Mouse (Mus musculus): ENCODE measurements around the gene Abca17. TPM values are rescaled to one million over a fixed set of nuclear protein-coding genes. Genes with fewer than 3 reads are reported as not detected.

The Abca17 gene
- polyA plus RNA-seq, 1 experiment, result 0.86 TPM

DNA sequence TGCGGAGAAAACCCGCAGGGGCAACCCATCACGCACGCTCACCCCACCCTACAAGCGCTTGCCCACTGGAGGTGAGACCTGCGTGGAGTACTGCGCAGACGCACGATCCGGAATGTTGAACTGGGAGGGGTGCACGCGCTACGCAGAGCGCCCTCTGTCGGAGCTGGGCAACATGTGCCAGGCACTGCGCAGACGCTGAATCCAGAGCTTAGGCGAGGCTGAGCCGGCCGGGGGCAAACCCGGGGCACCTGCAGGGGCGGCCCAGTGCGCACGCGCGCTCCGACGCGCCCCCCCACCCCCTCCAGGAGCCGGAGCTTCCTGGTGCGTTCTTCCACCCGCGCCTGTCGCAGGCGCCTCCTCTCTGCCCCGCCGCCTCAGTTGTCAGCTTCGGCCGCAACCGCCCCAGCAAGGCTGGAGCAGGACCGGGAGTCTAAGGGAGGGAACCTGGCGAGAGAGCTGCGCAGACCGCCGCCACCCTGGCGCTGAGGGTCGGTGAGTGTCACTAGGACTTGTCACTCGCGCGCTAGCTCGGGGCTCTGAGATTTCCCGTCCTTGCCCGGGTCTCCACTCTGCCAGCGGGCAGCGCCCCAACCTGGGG lies 991 bp upstream of the Abca17 start, which contains the start of gene Abca3:
TSS of gene Abca3 (plus strand) at position 191 of the 598 bp plus-strand sequence.
- H3K27ac ChIP-seq (ENCODE audit: insufficient read depth, low read length), result peak within 1 kb of the TSS; percentile 15; the same call in 1 of the 2 replicates
- peaks cover 5% of the 10 kb centered on the region for H3K4me1 ChIP-seq (ENCODE audit: control insufficient read depth, insufficient read depth, low read length)
- H3K4me3 ChIP-seq (ENCODE audit: insufficient read depth, low read length), result peak within 1 kb of the TSS; percentile 63
- TF ChIP-seq CTCF (IDR thresholded peaks at IDR 0.05; ENCODE audit: extremely low read depth, insufficient read depth, low read length) (peak; percentile 93), POLR2A (IDR thresholded peaks at IDR 0.05; ENCODE audit: extremely low read depth, insufficient read depth, low read length) (peak; percentile 61; the same call in 1 of the 2 replicates)

- TF ChIP-seq CTCF (IDR thresholded peaks at IDR 0.05; ENCODE audit: extremely low read depth, insufficient read depth, low read length) (no peak), POLR2A (IDR thresholded peaks at IDR 0.05; ENCODE audit: extremely low read depth, insufficient read depth, low read length) (no peak)
Measured at GRCm38 (mm10) chr17:24349176-24349575, 1.7 kb downstream of the Abca17 start.

DNA sequence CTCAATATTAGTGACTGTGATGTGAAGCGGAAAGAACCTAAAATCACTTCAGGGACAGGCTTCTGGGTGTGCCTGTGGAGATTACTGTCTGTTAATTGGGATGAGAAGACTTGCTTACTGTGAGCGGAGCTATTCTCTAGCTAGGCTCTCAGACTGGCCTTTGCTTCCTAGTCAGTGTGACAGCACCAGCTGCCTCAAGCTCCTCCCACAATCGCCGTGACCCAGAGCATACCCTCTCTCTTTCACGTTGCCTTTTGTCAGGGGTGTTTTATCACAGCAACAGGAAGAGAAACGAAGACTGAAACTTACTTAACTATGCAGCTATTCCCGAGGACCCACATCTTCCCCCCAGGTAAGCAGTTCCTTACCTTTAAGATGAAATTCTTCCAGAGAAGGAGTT lies 4.0 kb downstream of the Abca17 start:
- Histone ChIP-seq H3K4me3 (ENCODE audit: insufficient read depth, low read length) (no peak overlapping the region), H3K27ac (ENCODE audit: insufficient read depth, low read length) (no peak overlapping the region), H3K4me1 (ENCODE audit: control insufficient read depth, insufficient read depth, low read length) (no peaks in the 10 kb centered on the region)
- no peak for TF ChIP-seq CTCF (IDR thresholded peaks at IDR 0.05; ENCODE audit: extremely low read depth, insufficient read depth, low read length)
- TF ChIP-seq POLR2A (IDR thresholded peaks at IDR 0.05; ENCODE audit: extremely low read depth, insufficient read depth, low read length), result no peak

More at GRCm38 (mm10) chr17:24349176-24349575, 1.7 kb downstream of the Abca17 start:
- Histone ChIP-seq H3K27ac (ENCODE audit: insufficient read depth, low read length) (no peak overlapping the region), H3K4me3 (ENCODE audit: insufficient read depth, low read length) (no peak overlapping the region), H3K4me1 (ENCODE audit: control insufficient read depth, insufficient read depth, low read length) (peaks cover 1% of the 10 kb centered on the region)

DNA sequence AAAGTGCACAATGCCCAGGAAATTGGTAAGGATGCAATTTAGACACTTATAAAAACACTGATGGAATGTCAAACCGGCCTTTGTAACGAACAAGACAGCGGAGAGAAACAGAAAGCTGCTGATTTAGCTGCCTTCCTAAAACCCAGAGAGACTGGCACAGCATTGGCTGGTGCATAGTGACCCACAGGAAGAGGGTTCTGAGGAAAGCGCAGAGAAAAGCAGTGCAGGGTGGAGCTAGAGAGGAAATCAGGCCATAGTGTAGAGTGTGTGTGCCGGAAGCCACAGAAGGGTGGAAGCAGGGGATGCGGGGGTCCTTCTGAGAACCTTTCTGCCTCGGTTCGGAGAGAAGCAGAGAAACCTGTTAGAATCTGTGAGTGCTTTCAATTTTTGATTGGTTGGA lies 6.2 kb downstream of the Abca17 start:
- Histone ChIP-seq H3K27ac (ENCODE audit: insufficient read depth, low read length) (no peak overlapping the region), H3K4me3 (ENCODE audit: insufficient read depth, low read length) (no peak overlapping the region), H3K4me1 (ENCODE audit: control insufficient read depth, insufficient read depth, low read length) (no peaks in the 10 kb centered on the region)
- TF ChIP-seq CTCF (IDR thresholded peaks at IDR 0.05; ENCODE audit: extremely low read depth, insufficient read depth, low read length), result no peak
- TF ChIP-seq POLR2A (IDR thresholded peaks at IDR 0.05; ENCODE audit: extremely low read depth, insufficient read depth, low read length), result no peak

DNA sequence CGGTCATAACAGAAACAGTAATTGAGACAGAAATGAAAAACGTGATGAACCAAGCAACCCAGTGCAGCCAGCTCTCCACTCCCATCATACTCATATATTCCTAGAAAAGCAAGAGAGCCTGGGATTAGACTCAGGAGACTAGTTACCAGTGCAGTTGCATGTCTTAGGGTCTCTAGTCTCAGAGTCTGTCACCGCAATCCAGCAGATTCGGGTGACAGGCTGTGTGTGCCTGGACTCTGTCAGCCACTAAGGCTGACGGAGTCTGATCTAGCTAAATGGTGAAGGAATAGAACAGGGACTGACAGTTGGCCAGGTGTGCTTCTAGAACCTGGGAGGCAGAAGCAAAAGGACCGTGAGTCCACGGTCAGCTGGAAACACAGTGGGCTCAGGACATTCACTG lies 23.2 kb downstream of the Abca17 start:
- no peak for TF ChIP-seq CTCF (IDR thresholded peaks at IDR 0.05; ENCODE audit: extremely low read depth, insufficient read depth, low read length)
- TF ChIP-seq POLR2A (IDR thresholded peaks at IDR 0.05; ENCODE audit: extremely low read depth, insufficient read depth, low read length), result no peak
- no peak overlapping the region for H3K27ac ChIP-seq (ENCODE audit: insufficient read depth, low read length)
- no peaks in the 10 kb centered on the region for H3K4me1 ChIP-seq (ENCODE audit: control insufficient read depth, insufficient read depth, low read length)
- H3K4me3 ChIP-seq (ENCODE audit: insufficient read depth, low read length), result no peak overlapping the region

DNA sequence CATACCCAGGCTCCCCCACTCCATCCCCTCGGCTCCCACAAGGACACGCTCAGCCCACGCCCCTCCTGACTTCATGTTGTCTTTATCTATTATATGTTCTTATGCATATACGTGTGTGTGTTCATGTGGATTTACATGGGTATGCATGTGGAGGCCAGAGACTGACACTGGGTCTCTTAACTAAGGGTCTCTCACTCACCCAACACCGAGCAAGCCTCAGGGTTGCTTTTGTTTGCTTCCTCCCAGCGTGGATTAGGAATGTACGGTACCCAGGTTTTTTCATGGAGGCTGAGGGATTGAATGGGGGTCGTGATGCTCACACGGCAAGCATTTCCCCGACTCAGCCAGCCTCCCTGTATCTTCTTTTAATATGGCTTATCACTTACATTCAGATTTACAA lies 25.8 kb downstream of the Abca17 start:
- no peak for TF ChIP-seq CTCF (IDR thresholded peaks at IDR 0.05; ENCODE audit: extremely low read depth, insufficient read depth, low read length)
- no peak for TF ChIP-seq POLR2A (IDR thresholded peaks at IDR 0.05; ENCODE audit: extremely low read depth, insufficient read depth, low read length)
- H3K4me1 ChIP-seq (ENCODE audit: control insufficient read depth, insufficient read depth, low read length), result no peaks in the 10 kb centered on the region
- no peak overlapping the region for H3K4me3 ChIP-seq (ENCODE audit: insufficient read depth, low read length)
- H3K27ac ChIP-seq (ENCODE audit: insufficient read depth, low read length), result no peak overlapping the region

DNA sequence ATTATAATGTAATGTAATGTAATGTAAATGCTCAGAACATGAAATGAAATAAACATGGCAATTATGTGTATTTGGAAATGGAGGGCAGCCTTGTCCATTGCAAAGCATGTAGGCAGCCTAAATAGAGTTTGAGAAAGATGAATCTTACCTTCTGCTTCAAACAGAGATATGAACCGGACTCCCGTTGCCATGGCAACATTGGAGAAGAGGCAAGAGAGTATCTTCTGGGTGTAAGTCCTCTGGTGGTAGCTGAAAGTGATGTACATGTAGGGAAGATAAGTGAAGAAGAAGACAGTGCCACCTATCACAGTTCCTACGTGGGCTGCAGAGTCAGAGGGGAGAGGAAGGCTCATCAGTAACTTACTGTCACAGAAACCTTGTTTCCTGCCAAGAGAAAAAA lies 30.0 kb downstream of the Abca17 start:
- H3K4me3 ChIP-seq (ENCODE audit: insufficient read depth, low read length), result no peak overlapping the region
- no peak overlapping the region for H3K27ac ChIP-seq (ENCODE audit: insufficient read depth, low read length)
- H3K4me1 ChIP-seq (ENCODE audit: control insufficient read depth, insufficient read depth, low read length), result no peaks in the 10 kb centered on the region
- no peak for TF ChIP-seq CTCF (IDR thresholded peaks at IDR 0.05; ENCODE audit: extremely low read depth, insufficient read depth, low read length)
- TF ChIP-seq POLR2A (IDR thresholded peaks at IDR 0.05; ENCODE audit: extremely low read depth, insufficient read depth, low read length), result no peak

- Histone ChIP-seq H3K4me1 (ENCODE audit: control insufficient read depth, insufficient read depth, low read length) (no peaks in the 10 kb centered on the region), H3K4me3 (ENCODE audit: insufficient read depth, low read length) (no peak overlapping the region), H3K27ac (ENCODE audit: insufficient read depth, low read length) (no peak overlapping the region)
- TF ChIP-seq CTCF (IDR thresholded peaks at IDR 0.05; ENCODE audit: extremely low read depth, insufficient read depth, low read length), result peak; percentile 62
- no peak for TF ChIP-seq POLR2A (IDR thresholded peaks at IDR 0.05; ENCODE audit: extremely low read depth, insufficient read depth, low read length)
Measured at GRCm38 (mm10) chr17:24307500-24307899, 43.4 kb downstream of the Abca17 start.

- Histone ChIP-seq H3K27ac (ENCODE audit: insufficient read depth, low read length) (no peak overlapping the region), H3K4me1 (ENCODE audit: control insufficient read depth, insufficient read depth, low read length) (no peaks in the 10 kb centered on the region), H3K4me3 (ENCODE audit: insufficient read depth, low read length) (no peak overlapping the region)
- TF ChIP-seq CTCF (IDR thresholded peaks at IDR 0.05; ENCODE audit: extremely low read depth, insufficient read depth, low read length), result no peak
- no peak for TF ChIP-seq POLR2A (IDR thresholded peaks at IDR 0.05; ENCODE audit: extremely low read depth, insufficient read depth, low read length)
Measured at GRCm38 (mm10) chr17:24300651-24301050, 50.2 kb downstream of the Abca17 start.

DNA sequence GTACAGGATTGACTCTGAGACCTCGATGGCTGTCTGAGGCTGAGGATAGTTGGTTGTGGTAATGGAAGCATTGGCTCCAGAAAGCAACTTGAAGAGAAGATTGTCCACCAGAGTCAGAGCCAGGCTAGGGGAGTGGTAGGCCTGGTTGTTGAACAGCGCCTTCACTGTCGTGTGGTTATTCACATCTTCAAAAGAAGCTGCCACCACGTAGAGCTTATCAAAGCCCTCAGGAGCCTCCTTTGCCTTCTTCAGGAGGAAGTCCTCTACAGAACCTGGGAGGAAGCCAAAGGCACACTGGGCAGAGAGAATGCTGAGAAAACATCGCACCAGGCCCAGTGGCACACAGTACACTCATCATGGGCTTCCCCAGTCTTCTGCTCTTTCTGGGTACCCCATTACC lies 61.5 kb downstream of the Abca17 start:
- no peaks in the 10 kb centered on the region for H3K4me1 ChIP-seq (ENCODE audit: control insufficient read depth, insufficient read depth, low read length)
- H3K27ac ChIP-seq (ENCODE audit: insufficient read depth, low read length), result no peak overlapping the region
- TF ChIP-seq POLR2A (IDR thresholded peaks at IDR 0.05; ENCODE audit: extremely low read depth, insufficient read depth, low read length) (no peak), CTCF (IDR thresholded peaks at IDR 0.05; ENCODE audit: extremely low read depth, insufficient read depth, low read length) (no peak)
- H3K4me3 ChIP-seq (ENCODE audit: insufficient read depth, low read length), result no peak overlapping the region
